Mouse (Mus musculus): ENCODE data around the gene Map2k2.

DNA sequence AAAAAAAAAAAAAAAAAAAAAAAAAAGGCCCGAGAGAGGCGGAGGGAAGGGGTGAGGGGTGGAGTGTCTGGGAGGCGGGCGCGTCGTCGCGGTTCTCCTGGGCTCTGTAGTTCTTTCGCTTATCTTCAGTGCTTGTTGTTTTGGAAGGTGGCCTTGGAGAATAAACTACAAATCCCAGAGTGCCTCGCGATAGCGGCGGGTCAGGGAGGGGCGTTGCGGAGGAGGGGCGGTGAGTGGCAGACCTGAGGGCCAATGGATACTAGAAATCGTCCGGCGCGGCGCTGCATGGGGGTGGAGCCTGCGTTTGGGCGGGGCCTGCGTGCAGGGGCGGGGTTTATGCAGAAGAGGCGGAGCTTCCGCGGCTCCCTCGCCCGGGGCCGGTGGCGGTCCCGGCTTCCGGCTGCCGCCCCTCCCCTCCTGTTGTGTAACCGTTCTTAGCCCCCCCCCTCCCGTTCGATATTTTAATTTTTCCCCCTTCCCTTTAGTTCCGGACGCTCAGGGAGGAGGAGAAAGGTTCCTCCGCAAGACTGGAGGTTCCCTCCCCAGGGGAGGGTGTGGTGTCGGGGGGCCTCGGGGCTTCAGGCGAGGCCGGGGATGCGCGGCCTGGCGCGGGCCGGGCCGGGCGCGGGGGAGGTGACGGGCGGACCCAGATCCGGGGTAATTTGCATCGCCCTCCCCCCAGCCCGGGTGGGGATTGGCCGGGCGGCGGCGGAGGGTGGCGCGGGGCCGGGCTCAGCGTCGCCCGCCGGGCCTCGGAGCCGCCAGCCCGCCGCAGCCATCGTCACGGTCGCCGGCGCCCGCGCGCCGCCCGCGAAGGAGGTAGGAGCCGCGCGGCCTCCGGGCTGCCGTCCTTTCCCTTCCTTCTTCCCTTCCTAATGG lies 31.8 kb downstream of the Map2k2 start:
- TF ChIP-seq CTCF (IDR thresholded peaks at IDR 0.05; ENCODE audit: low read depth, low read length): no peak
- no peak for TF ChIP-seq POLR2A (IDR thresholded peaks at IDR 0.05; ENCODE audit: insufficient read depth, low read length)
- no peak for TF ChIP-seq EP300 (IDR thresholded peaks at IDR 0.05; ENCODE audit: insufficient read depth, low read depth, low read length)
